ENCODE assay signal across 10 mouse cellular contexts in genomic region chr2:122533378-122533777, GRCm38 (mm10). TPM values are rescaled to one million over a fixed set of nuclear protein-coding genes. Genes with fewer than 3 reads are reported as not detected.
A peak's percentile ranks its signal among the peaks of the same experiment; 100 is the strongest.
DNase-seq lines count a peak whose midpoint lies in the region.
"Had no signal": no experiment of that assay in that cellular context is flagged by ENCODE, and none has a peak within 500 bp of the region (broad histone marks: within the 10 kb centered on the region; RNA-seq: fewer than 3 reads in every experiment).

No protein-coding gene starts in this region.

- peak; percentile 14 for DNase-seq in gastrocnemius, postnatal 10 days
- no peak for DNase-seq in gastrocnemius, postnatal 14 days
- peak; percentile 29 for DNase-seq in 416B (ENCODE audit: low read depth)
- DNase-seq in fat pad, adult 2 months (ENCODE audit: extremely low read depth, low read depth, low spot score): peak; percentile 10
- peak; percentile 12 to 54 for DNase-seq in layer of hippocampus, postnatal 25 days (ENCODE audit: extremely low spot score in 1 of 2, low spot score in 1 of 2)
- DNase-seq in thymus, postnatal 14 days: no peak
- DNase-seq in embryo, embryonic 9.5 days (ENCODE audit: extremely low spot score): no peak
- no peak for DNase-seq in gastrocnemius, adult 8-10 months (ENCODE audit: low spot score in 2 of 2)
- DNase-seq: cerebellum, adult 11 months had no signal

- intact Hi-C loops in gastrocnemius, postnatal 14 days (cut with DNase I; ENCODE audit: low total_unique reads): no loop called here

RNA-seq across cellular contexts. Expression of gene Gm14085, which starts 48.6 kb away (rescaled TPM):
- total RNA-seq in gastrocnemius, postnatal 10 days (2021): under 1 TPM; 0.19 to 0.36 TPM
- total RNA-seq in gastrocnemius, postnatal 14 days (2021): under 1 TPM; 0.10 to 0.20 TPM
- not detected for total RNA-seq in layer of hippocampus, postnatal 25 days (2021)
- total RNA-seq in gastrocnemius, adult 8-10 months (2022): under 1 TPM in 2 of 4 experiments, not detected in 2; 0.10 to 0.13 TPM
- total RNA-seq: ES-E14 had no signal

Comparison
In these comparisons a context has a peak if more than half of its experiments do, and no peak if none do; other contexts are left out.
1. DNase-seq: peak in gastrocnemius, postnatal 10 days (single experiment), 416B (single experiment), fat pad, adult 2 months (single experiment) and layer of hippocampus, postnatal 25 days (2 of 2); none in gastrocnemius, postnatal 14 days (single experiment), thymus, postnatal 14 days (single experiment), embryo, embryonic 9.5 days (single experiment) and gastrocnemius, adult 8-10 months (0 of 2).